Mouse (Mus musculus): Measurements from ENCODE around the gene Tinag.
"Not testable (repeated sequence)": the region's sequence is repeated elsewhere in the genome, so short reads cannot be mapped to it uniquely, and the experiment has no call there.

Gene Tinag

GRCm38 (mm10) chr9:77045585-77045984 is at the start of gene Tinag:
Gene Tinag (minus strand): TSS chr9:77045794.
- no peak for DNase-seq

GRCm38 (mm10) chr9:77083221-77083620 is 37.6 kb upstream of the Tinag start:
- not testable (repeated sequence) for DNase-seq

GRCm38 (mm10) chr9:77071676-77072075 is 26.1 kb upstream of the Tinag start:
- no peak for DNase-seq

- DNase-seq = no peak
These were observed 11.0 kb upstream of the Tinag start for GRCm38 (mm10) chr9:77056611-77057010.

DNA sequence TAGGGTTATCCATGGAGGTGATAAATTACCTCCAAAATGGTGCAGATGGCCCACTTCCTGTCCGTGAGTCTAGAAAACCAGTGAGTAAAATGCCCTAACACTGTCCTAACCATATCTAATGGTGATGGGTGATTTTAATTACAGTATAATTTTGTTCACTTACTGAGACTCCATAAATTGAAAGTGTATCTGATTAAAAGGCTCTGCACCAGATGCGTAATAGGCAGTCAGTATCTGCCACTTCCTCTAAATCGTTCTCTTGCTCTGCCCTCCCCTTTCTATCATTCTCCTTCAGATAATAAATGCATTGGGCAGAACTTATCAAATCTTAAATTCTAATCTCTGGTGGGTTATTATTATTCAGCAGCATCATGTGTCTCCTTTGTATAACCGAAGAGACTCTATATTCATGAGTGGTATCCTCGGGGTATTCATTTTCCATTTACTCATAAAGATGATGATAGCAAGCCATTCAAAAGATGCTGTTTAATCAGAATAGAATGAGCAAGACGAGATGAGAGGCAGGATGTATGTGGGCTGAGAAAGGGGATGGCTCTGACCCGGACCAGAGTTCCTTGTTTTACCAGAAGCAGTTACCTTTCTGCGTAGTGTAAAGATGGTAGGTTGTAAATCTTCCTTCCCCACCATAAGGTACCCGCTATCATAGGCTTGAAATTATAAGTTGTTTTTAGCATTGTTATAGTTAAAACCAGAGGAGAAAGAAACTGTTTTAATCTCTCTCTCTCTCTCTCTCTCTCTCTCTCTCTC is 9.0 kb upstream of the Tinag start:
- DNase-seq = no peak

DNA sequence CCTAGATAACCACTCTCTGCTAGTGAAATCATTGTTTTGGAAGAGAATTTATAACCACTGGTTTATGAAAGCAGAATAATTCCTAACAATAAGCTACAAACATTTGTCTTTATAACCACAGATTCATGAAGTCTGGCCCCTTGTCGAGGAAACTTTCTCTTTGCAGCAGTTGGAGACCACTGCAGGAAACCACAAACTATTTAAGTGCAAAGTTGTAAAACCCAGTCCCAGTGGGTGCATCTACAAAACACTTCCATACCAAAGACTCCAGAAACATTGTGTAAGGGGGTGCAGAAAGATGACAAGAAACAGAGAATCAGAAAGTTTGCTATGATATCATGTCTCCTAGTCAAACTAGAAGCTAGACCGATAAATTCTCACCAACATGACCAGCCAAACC is 5.8 kb upstream of the Tinag start:
- no peak for DNase-seq

- no peak for DNase-seq
These were observed 4.1 kb upstream of the Tinag start for GRCm38 (mm10) chr9:77049669-77050068.

DNA sequence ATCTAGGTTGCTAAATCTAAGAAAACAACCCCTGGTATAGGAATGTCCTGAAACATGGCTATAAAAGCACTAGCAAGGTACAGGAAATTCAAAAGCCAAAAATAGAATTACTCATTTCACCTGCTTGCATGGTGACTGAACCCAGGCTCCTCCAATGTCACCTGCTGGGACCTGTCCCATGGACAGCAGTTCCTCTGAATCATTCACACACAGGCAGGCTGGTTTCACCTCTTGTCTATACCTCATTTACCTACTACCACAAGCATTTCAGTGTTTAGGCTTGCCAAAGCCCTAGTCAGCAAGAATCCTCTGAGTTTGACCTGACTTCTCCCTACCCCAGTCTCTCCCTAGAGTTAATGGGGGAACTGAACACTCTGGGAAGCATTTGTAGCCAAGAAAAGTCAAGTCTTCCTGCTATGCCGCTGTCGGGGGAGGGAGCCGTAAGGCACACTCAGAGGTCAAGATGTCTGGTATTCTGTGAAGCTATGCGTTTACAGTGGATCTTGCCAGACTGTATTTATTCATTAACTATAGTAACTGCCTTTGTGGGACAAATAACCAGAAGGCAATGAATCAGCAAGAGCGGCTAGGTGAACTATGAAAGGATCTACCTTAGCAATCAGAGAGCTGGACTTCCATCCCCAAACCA is 597 bp upstream of the Tinag start:
- DNase-seq = no peak

GRCm38 (mm10) chr9:77035361-77035760 is 10.2 kb downstream of the Tinag start:
- DNase-seq = no peak

DNA sequence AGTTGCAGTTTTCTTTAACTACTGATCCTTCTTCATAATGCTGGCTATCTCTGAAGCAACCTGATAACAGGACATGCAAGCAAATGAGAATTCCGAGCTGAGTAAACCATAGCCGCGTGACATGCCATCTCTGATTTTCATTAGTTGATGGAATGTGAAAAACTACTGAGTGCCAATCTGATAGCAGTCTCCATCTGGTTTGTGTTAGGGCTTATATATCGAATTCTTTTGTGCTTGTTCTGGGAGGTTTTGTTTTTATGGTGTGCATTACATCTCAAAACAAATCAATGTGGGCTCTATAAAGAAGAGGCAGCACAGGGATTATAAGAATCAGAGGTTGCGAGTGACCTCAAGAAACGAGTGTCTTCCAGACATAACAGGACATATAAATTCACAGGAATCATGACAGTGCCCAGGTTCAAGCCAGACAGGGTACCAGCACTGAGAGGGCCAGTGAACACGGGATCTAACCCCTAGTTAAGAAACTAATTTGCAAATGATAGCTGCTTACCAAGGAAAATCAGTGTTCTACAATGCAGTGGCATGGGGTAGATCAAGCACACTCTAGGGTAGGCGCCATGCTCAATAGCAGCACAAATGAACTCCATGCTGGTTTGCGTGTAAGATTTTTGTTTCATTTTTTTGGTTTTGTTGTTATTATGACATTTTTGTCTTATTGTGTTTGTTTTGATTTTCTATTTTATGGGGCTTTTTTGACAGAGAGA is 13.0 kb downstream of the Tinag start:
- no peak for DNase-seq

- no peak for DNase-seq
These were observed 20.3 kb downstream of the Tinag start for GRCm38 (mm10) chr9:77025271-77025670.

DNA sequence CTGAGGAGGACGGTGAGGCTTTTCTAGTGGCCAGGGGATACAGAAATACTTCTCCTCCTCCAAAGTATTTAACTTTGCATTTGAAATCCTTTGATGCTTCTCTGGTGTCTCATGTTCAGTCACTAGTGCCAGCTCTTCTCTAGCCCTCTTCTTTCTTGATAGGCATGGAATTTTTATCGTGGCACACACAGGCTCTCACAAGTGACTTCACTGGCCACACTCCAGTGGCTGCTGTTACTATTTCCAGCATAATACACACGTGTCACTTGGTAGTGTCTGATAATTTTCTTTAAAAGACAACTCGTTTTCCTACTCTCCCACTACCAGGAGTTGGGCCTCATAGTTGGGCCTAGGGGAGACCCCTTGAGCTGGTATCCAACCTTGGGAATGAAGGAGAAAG is 26.7 kb downstream of the Tinag start:
- DNase-seq = no peak

DNA sequence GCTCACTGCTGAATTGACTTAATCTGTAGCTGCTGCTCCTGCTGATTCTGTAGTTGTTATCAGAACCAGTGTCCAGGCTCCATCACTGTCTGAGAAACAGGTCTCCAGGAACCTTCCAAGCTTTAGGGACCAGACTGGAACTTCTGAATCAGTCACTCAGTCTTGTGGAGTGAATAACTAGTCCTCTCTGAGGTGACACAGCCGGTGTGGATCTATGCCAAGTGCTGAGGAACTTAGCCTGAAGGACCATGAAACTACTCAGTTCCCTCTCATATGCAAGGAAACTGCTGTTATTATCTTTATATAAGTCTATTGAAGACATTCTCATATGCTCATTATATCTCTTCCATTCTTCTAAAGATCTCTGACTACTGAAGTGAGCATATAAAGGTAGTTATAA is 49.6 kb downstream of the Tinag start:
- DNase-seq = no peak

- DNase-seq = peak; percentile 3
These were observed 55.6 kb downstream of the Tinag start for GRCm38 (mm10) chr9:76989946-76990345.

DNA sequence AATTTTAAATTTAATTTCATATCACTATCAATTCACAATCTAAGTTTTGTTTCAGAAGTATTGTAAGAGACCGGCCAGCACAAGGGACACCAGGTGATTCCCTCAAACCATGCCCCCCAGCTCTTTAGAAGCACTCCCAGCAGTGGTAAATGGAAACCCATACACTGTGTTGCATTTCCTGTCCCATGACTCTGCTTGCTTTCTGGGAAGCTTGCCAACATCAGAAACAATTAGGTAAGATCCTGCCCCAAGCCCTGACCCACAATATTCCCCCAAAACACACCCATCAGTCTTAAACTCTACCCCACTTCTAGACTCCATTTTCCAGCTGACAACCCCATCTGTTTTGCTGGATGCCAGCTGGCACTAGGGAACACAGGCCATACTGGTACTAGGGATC is 110.8 kb downstream of the Tinag start:
- DNase-seq = no peak

DNA sequence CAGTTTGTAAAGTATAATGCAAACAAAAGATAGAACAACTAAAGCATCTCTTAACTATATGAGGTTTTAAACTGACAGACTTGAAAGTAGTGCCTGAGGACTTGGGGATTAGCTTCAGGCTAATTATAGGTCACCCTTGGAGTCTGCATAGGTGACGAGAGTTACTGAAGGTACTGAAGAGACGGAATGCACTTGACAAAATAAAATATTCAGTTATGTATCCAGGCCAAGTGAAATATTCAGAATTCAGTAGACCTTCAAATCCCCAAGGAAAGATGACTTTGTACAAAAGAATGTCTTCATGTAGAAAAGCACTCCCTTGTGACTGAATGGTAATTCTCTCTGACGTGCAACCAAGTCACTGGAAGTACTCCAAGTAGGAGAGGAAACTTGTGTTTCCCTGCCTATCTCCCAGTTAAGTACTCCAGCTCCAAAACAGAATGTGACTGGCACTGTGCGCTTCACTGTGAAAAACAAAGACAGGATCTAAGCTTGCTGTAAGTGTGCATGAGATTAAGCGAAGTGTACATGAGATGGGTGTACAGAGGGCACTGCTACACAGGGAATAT is 130.4 kb downstream of the Tinag start:
- DNase-seq = no peak

Measured in right cerebral cortex, adult 18-20 months (tissue).